Mouse (Mus musculus) B cell, adult (primary cell): ENCODE results near the gene Fam110c. TPM values are rescaled to one million over a fixed set of nuclear protein-coding genes. Genes with fewer than 3 reads are reported as not detected.

Experiments
- total RNA-seq: library from RNA; stranded (reverse); gene quantifications from 4 replicates; pipeline ENCODE4 v1.2.4, GENCODE M21; 2023; ENCODE audit not compliant: inconsistent age

Fam110c gene
- not detected in 4 replicates for total RNA-seq

DNA sequence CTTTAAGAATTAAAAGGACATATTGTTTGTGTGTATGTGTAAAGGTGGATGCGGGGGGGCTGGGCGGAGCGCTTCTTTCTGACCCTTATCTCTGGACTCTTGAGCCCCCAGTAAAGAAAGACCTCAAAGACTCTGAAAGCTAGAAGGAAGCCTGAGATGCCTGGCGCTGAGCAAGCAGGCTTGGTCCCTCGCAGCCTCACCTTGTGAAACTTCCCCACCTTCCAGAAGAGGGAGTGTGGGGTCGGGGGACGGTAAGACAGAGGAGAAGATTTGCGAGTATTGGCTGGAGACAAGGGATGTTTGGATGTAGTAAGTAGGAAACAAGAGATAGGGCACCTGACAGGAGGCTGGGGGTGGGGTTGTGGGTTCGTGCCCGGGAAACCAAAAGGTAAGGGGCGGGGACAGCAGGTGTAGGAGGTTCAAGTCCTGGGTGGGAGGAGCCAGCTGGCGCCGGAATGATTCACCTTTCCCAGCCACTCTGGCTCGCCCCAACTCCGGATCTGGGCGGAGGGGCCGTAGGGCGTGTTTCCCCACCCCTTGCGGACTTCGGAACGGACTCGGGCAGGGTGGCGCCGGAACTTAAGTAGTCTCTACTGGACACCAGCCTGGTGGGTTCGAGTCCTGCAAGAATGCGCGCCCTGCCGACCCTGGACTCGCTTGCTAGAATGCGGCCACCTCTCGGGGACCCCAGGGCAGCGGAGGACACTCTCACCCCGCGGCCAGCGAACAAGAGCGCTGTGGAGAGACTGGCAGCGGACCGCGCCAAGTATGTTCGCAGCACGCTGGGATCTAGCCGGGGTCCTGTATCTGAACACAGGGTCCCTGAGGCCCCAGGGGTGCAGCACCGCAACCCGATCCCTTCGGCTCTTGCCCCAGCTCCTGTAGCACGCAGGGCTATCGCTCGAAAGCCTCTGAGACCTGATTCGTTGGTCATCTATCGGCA is at the start of gene Fam110c:
TSS of gene Fam110c (plus strand) at position 450 of the 943 bp plus-strand sequence.

Other genes starting within 250 kb of the Fam110c start
- not detected in 4 replicates for gene Alkal2, start 189.5 kb upstream of the Fam110c start, total RNA-seq
- gene Acp1, start 162.3 kb upstream of the Fam110c start, total RNA-seq, result 25.2 to 26.5 TPM (median 25.6 TPM) in 4 replicates
- gene Sh3yl1, start 162.2 kb upstream of the Fam110c start, total RNA-seq, result 3.1 to 3.9 TPM (median 3.4 TPM) in 4 replicates
- gene Gm6993, start 166.9 kb downstream of the Fam110c start, total RNA-seq, result not detected in 4 replicates
- gene Lamb1, start 191.4 kb downstream of the Fam110c start, total RNA-seq, result 0.51 TPM in 1 of 4 replicates, not detected in the others